Mouse (Mus musculus) midbrain, embryonic 14.5 days (tissue): ENCODE data around the gene Plcxd3. TPM values are rescaled to one million over a fixed set of nuclear protein-coding genes. Genes with fewer than 3 reads are reported as not detected.

Experiments
- ATAC-seq: fragments of 200-750 bp; cut with Nextera tagmentation; 2 replicates; pipeline ENCODE4 v1.8.0; 2017; ENCODE audit warnings: moderate number of reproducible peaks, moderate library complexity; ENCODE audit not compliant: low FRiP score, low TSS enrichment
- DNase-seq: peaks from one replicate; pipeline ENCODE4 v3.0.0-alpha.2; 2015
- H3K27ac ChIP-seq: fragments of 300-500 bp; sonication (generic); replicated peaks from 2 replicates; pipeline ENCODE4 v1.5.1; 2014; ENCODE audit warnings: mild to moderate bottlenecking, low read depth, low read length, moderate library complexity
- H3K27me3 ChIP-seq: fragments of 300-500 bp; sonication (generic); 2 replicates; pipeline ENCODE4 v1.6.1; 2014; ENCODE audit warnings: low read length, control low read depth, mixed read lengths; ENCODE audit not compliant: control insufficient read depth, insufficient read depth
- H3K36me3 ChIP-seq: fragments of 300-500 bp; sonication (generic); 2 replicates; pipeline ENCODE4 v1.6.1; 2014; ENCODE audit warnings: low read length, control low read depth; ENCODE audit not compliant: control insufficient read depth, insufficient read depth
- H3K4me1 ChIP-seq: fragments of 300-500 bp; sonication (generic); 2 replicates; pipeline ENCODE4 v1.6.1; 2014; ENCODE audit warnings: mild to moderate bottlenecking, antibody characterized with exemption, low read length, control low read depth; ENCODE audit not compliant: control insufficient read depth, insufficient read depth
- H3K4me2 ChIP-seq: fragments of 300-500 bp; sonication (generic); 2 replicates; pipeline ENCODE4 v1.6.1; 2014; ENCODE audit warnings: mild to moderate bottlenecking, low read length, moderate library complexity
- H3K4me3 ChIP-seq: fragments of 300-500 bp; sonication (generic); replicated peaks from 2 replicates; pipeline ENCODE4 v1.5.1; 2014; ENCODE audit warnings: low read depth, low read length
- H3K9ac ChIP-seq: fragments of 300-500 bp; sonication (generic); replicated peaks from 2 replicates; pipeline ENCODE4 v1.6.1; 2014; ENCODE audit warnings: mild to moderate bottlenecking, low read length, moderate library complexity
- H3K9me3 ChIP-seq: fragments of 300-500 bp; sonication (generic); 2 replicates; pipeline ENCODE4 v1.6.1; 2016; ENCODE audit warnings: low read length, control low read depth, mixed read lengths; ENCODE audit not compliant: control insufficient read depth
- WGBS: fragments of 180-500 bp; shearing (Covaris S2); extraction: QIAGEN DNeasy Blood & Tissue Kit; methylation state at CpG from one replicate; pipeline ENCODE4 v1.1.7; 2014; 5-methylcytosine and 5-hydroxymethylcytosine counted together
- polyA plus RNA-seq: library from polyadenylated mRNA; unstranded; fragments of >200 nt; fragmentation: Nextera tagmentation; extraction: Ambion mirVana; gene quantifications from 2 replicates; pipeline ENCODE4 v1.2.1, GENCODE M21; 2014

Plcxd3 gene
- polyA plus RNA-seq = 79.0 and 83.9 TPM in 2 replicates

- peak within 1 kb of the TSS; percentile 81 for H3K4me2 ChIP-seq
- H3K9ac ChIP-seq = peak within 1 kb of the TSS; percentile 76
- peak within 1 kb of the TSS; percentile 83 for H3K27ac ChIP-seq
- H3K9me3 ChIP-seq = no peaks in the 10 kb centered on the region
- 0 out of 2 replicates have a peak, but pooled peaks cover 15% of the 10 kb centered on the region for H3K4me1 ChIP-seq
- ATAC-seq (peak; percentile 93), DNase-seq (peak; percentile 87)
- H3K27me3 ChIP-seq = no peaks in the 10 kb centered on the region
- no peaks in the 10 kb centered on the region for H3K36me3 ChIP-seq
- H3K4me3 ChIP-seq = peak within 1 kb of the TSS; percentile 60
- WGBS = under 1% methylated on average over 33 of the region's 33 CpGs
Observed at GRCm38 (mm10) chr15:4375423-4376220, at the start of gene Plcxd3. Gene Plcxd3 (plus strand): TSS chr15:4375491.

DNA sequence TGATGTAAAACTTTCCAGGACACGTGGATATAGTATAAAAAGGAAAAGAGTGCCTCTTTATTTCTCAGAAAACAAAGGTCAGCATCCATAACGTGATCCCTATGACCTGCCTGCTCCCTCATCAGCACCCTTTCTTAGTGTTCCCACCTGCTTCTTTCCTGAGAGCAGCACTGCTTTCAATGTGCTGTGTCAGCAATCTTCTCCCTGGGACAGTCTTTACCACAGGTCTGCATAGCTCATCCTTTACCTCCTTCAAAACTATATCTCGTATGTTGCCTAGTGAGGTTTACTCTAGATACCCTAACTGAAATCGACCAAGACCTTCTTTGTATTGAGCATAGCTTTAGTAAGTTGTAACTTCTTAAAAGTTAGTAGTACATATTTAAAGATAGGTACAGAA is 43.4 kb upstream of the Plcxd3 start:
- Histone ChIP-seq H3K9me3 (no peaks in the 10 kb centered on the region), H3K4me2 (no peak overlapping the region), H3K27ac (no peak overlapping the region), H3K36me3 (no peaks in the 10 kb centered on the region), H3K9ac (no peak overlapping the region), H3K4me3 (no peak overlapping the region), H3K27me3 (no peaks in the 10 kb centered on the region), H3K4me1 (no peaks in the 10 kb centered on the region)
- DNase-seq (no peak), ATAC-seq (no peak)
- WGBS = 75% methylated on average over 4 of the region's 4 CpGs

DNA sequence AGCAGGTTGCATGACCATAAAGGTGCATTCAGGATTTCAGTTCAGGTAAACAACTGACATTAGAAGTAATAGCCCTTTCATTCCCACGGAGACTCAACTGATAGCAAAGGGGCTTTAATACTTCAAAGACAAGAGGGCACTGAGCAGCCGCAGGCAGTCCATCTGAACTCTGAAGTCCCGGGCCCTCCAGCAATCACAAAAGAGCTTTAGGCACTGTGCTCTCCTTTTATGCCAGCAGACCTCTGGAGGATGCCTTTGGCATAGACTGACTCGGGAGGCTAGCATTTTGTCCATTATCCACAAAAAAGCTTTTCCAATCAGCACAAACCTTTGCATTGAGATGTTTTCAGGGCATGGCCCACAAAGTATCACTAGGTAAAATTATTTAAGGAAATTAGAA is 33.7 kb upstream of the Plcxd3 start:
- H3K4me1 ChIP-seq = no peaks in the 10 kb centered on the region
- H3K9me3 ChIP-seq = no peaks in the 10 kb centered on the region
- H3K36me3 ChIP-seq = no peaks in the 10 kb centered on the region
- no peak for ATAC-seq
- H3K4me2 ChIP-seq = no peak overlapping the region
- H3K27ac ChIP-seq = no peak overlapping the region
- no peak overlapping the region for H3K4me3 ChIP-seq
- WGBS = 4% methylated on average over 4 of the region's 4 CpGs
- peak; percentile 44 for DNase-seq
- no peak overlapping the region for H3K9ac ChIP-seq
- H3K27me3 ChIP-seq = no peaks in the 10 kb centered on the region

DNA sequence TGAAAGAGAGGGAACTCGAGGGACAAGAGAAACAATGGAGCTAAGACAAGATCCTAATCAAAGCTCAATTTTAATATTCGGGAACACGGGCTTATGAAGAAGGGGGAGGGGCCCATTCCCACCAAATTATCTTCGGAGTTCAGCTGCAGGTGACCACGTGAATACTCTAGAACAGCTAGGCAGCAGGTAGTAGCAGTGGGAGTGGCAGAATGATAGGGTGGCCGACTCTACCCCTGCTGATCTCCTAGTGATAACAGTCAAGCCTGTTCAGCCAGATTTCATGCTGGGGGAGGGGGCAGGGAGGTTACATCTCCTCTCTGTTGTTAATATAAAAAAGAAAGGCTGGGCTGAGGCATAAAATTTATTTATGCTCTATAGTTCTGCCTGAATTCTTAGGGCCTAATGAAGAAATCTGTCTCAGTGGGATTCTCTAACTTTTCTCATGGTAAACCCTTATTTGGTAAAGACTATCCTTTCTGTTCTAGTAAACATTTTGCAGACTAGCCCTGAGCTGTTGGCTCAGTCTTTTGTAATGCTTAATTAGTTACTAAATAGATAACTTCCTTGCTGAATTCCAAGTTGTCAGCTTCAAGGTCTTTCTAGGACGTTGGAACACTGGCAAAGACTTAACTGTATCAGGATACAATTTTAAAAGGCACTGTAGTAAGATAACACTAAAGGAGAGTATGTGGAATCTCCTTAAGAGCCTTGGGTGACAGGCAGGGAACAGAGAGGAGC is 26.3 kb upstream of the Plcxd3 start:
- no peaks in the 10 kb centered on the region for H3K4me1 ChIP-seq
- H3K36me3 ChIP-seq = no peaks in the 10 kb centered on the region
- H3K27me3 ChIP-seq = no peaks in the 10 kb centered on the region
- no peak overlapping the region for H3K9ac ChIP-seq
- no peaks in the 10 kb centered on the region for H3K9me3 ChIP-seq
- no peak overlapping the region for H3K4me2 ChIP-seq
- no peak for ATAC-seq
- no peak overlapping the region for H3K4me3 ChIP-seq
- WGBS = 25% methylated on average over 7 of the region's 7 CpGs
- no peak for DNase-seq
- no peak overlapping the region for H3K27ac ChIP-seq

DNA sequence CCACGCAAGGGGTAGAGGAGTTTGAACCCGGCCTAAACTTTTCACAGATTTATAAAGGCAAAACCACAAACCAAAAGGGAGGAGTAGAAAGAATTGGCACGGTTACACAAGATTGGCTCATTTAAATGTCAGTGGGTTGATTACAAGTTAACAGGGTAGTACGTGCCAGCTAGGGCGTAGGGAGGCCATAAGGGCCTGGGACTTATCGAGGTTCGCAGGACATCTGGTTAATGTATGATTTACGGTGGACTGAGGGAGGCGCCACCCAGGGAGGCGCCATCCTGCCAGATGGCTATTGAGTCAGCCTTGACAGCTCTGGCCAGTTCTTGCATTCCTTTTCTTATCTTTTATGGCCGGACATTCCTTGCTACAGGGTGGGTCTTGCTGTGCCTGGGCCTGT is 18.9 kb upstream of the Plcxd3 start:
- 93% methylated on average over 11 of the region's 11 CpGs for whole genome bisulfite sequencing
- Histone ChIP-seq H3K27ac (no peak overlapping the region), H3K36me3 (no peaks in the 10 kb centered on the region), H3K9ac (no peak overlapping the region), H3K4me2 (no peak overlapping the region), H3K27me3 (no peaks in the 10 kb centered on the region), H3K9me3 (0 out of 2 replicates have a peak, but pooled peaks cover 4% of the 10 kb centered on the region), H3K4me1 (no peaks in the 10 kb centered on the region), H3K4me3 (no peak overlapping the region)
- DNase-seq = no peak
- ATAC-seq = no peak

GRCm38 (mm10) chr15:4357706-4358105 is 17.6 kb upstream of the Plcxd3 start:
- Histone ChIP-seq H3K4me3 (no peak overlapping the region), H3K9me3 (0 out of 2 replicates have a peak, but pooled peaks cover 4% of the 10 kb centered on the region), H3K9ac (no peak overlapping the region), H3K4me2 (no peak overlapping the region), H3K27ac (no peak overlapping the region), H3K36me3 (no peaks in the 10 kb centered on the region), H3K27me3 (no peaks in the 10 kb centered on the region), H3K4me1 (no peaks in the 10 kb centered on the region)
- DNase-seq (no peak), ATAC-seq (no peak)
- WGBS = 90% methylated on average over 4 of the region's 4 CpGs

DNA sequence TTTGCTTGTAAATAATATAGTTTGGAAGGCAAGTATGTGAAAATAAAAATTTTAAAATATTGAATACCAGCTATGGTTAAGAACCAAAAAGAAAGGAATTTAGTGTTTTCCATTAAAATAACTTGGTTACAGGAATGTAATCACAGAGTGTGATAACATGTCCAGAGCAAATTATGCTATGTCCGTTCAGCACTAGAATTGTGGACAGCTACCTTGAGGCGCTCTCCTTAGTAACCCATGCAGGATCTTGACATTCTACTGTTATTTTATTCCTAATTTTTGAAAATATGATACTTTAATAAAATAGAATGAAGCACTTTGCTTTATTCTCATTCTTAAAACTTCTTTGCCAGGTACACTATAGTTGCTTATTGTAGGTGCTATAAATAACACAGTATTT is 7.5 kb upstream of the Plcxd3 start:
- no peaks in the 10 kb centered on the region for H3K27me3 ChIP-seq
- no peaks in the 10 kb centered on the region for H3K9me3 ChIP-seq
- H3K9ac ChIP-seq = no peak overlapping the region
- H3K4me2 ChIP-seq = no peak overlapping the region
- peak; percentile 16 for DNase-seq
- H3K27ac ChIP-seq = no peak overlapping the region
- H3K4me1 ChIP-seq = no peaks in the 10 kb centered on the region
- no peak overlapping the region for H3K4me3 ChIP-seq
- 78% methylated on average over 2 of the region's 2 CpGs for WGBS
- no peaks in the 10 kb centered on the region for H3K36me3 ChIP-seq
- no peak for ATAC-seq

DNA sequence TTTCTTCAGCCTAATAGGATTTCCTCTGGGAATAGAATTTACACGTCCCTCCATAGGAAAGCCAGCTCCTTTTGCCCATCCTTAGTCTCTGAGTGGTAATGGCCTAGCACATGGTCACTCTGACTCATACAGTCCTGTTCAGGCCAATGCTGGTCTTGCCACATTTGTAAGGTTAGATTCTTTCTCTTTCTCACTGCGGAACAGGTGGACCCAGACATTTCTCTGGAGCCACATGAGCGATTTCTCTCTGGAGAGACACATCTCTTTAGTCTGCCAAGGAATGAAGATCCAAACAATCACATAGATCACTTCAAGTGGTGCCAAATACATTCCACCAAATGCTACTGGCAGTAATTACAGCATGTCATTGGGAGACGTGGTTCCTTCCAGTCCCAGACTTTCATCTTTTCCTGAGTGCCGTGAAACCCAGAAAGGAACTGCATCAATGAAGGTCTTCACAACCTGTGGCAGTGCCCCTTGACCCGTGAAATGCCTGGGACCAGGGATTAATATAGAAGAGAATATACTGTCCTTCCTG is 769 bp upstream of the Plcxd3 start:
- 36% methylated on average over 6 of the region's 6 CpGs for WGBS

More for the DNA sequence above, 769 bp upstream of the Plcxd3 start:
- Histone ChIP-seq H3K4me1 (0 out of 2 replicates have a peak, but pooled peaks cover 15% of the 10 kb centered on the region), H3K4me2 (peak overlapping the region; percentile 81), H3K9ac (peak overlapping the region; percentile 76; the same call in 1 of the 2 replicates), H3K36me3 (no peaks in the 10 kb centered on the region), H3K4me3 (peak overlapping the region; percentile 60), H3K27ac (no peak overlapping the region), H3K9me3 (no peaks in the 10 kb centered on the region), H3K27me3 (no peaks in the 10 kb centered on the region)
- DNase-seq = peak; percentile 29
- no peak for ATAC-seq
